Mouse (Mus musculus) 416B (cell line): Measurements from ENCODE around the gene Pyroxd1.
"Not testable (repeated sequence)": the region's sequence is repeated elsewhere in the genome, so short reads cannot be mapped to it uniquely, and the experiment has no call there.

Source experiments
- DNase-seq: peaks from one replicate; pipeline ENCODE4 v3.0.0; 2011; ENCODE audit warnings: low read depth

Gene Pyroxd1

DNA sequence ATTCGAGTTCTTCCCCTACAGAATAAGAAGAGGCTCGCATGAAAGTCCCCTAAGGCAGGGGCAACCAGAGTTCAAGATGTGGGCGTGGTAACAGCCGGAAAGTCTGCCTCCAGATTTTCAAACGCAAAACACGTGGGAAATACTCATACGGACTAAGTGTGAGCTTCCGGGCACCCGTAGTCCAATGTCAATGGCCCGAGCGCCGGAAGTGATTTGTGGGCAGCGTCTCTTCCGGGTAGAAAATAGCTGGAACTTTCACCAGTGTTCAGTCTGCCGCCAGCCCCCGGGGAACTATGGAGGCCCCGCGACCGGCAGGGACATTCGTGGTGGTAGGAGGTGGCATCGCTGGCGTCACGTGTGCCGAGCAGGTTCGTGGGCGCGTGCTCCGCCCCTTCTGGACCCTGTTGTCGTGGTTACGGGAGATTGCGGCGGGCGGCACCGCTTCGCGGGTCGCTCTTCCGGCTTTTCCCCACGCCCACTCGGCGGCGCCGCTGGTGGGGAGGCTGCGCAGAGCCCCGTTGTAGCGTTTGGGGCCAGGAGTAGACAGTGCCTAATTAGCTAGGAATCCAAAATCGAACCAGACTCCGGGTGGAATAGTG lies at the start of gene Pyroxd1:
Gene Pyroxd1, plus strand, starts transcription at position 215 of the 599 bp plus-strand sequence.
- DNase-seq: peak; percentile 98

DNA sequence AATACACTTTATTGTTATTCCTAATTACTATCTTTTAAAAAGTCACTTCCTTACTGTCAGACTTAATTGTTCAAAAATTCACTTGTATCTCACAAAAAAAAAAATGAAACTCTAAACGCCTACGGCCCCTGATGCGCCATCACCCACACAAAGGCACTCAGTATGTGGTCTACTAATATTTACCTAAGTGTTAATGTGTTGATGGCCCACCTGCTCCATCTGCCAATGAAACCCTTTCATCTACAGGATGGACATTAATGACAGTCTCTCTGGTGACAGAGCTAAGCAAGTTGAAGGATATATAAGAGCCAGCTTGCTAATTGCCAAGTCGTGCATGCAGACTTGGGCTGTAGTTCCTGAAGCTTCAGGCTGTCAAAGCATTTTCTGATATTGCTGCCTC lies 47.4 kb upstream of the Pyroxd1 start, which contains the start of gene Iapp:
Gene Iapp, plus strand, starts transcription at position 326 of the 400 bp plus-strand sequence.
- DNase-seq: no peak

DNA sequence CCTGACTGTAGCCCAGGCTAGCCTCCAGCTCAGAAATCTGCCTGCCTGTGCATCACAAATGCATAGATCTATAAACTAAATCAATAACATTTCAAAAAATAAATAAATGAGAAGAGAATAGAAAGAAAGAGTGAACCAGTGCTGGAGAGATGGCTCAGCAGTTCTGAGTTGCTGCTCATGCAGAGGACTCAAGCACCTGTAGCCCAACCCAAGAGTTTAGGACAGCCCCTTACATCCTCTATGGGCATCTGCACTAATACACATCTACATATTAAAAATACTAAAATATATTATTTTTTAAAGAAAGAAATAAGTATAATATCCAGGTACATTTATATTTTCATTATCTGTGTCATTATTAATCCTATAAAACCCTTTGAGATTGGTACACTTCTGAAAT lies 40.4 kb upstream of the Pyroxd1 start:
- DNase-seq: no peak

DNA sequence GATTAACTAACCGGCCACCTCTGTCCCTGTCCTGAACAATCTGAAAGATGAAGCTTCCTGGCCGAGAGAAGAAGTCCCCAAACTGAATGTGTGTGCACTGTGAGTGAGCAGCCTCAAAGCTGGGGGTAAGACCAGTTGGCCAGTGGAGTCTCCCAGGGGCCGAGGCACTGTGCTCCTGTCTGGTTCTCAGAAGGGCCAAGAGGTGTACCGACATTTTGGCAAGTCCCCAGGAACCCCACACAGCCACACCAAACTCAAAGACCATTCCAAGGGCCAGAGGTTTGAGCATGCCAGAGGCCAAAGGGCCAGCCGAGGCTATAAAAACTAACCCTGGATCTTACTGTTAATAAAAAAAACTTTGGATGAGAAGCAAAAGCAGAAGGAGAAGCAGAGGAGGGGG lies 31.2 kb upstream of the Pyroxd1 start:
- no peak for DNase-seq

DNA sequence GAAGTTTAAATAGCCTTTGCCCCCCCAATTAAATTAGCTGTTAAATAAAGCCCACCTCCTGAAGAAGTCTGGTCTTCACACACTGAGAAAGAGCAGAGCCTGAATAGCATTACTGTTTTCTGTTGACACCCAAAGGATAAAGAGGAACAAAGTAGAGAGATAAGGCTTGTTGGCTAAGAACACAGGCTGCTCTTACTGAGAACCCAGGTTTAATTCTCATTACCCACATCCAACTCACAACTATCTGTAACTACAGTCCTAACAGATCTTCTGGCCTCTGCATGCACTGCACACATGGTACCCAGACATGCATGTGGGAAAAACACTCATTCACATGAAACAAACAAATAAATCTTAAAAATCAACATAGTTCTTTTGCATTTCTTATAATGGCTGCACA lies 28.3 kb upstream of the Pyroxd1 start:
- DNase-seq: no peak

DNA sequence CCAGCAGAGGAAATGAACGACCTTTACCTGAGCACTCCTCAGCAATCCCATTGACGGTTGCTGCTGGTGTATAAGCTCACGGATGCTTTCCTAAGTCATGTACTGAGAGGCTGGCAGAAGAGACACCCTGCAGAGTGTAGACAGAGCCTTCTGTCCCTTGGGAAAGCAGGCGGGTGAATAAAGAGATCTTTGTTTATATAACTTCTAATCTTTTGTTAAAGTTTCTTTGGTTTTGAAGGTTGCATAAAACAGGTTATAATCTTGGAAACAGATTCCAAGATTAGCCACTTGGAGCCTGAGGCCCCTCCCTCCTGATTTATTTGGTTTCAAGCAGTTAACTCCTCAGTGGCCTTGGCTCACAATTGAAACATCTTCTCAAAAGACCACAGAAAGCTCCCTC lies 22.6 kb upstream of the Pyroxd1 start, which contains the start of gene Slco1a5:
Gene Slco1a5, minus strand, starts transcription at position 101 of the 400 bp plus-strand sequence.
- DNase-seq: no peak

DNA sequence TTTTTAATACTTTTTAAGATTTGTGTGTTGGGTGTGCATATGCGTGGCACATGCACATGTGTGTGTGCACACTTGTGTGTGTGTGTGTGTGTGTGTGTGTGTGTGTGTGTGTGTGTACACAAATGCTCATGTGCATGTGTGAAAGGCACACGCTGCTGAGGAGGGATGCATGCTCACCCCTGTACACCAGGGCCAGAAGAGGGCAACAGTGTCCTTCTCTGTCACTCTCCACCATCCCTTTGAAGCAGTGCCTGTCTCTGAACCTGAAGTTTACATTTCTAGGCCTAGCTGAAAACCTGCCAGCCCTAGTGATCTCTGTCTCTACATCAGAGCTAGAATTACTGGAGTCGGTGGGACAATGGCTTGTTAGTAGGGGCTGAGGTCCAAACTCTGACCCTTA lies 18.9 kb upstream of the Pyroxd1 start:
- no peak for DNase-seq

DNA sequence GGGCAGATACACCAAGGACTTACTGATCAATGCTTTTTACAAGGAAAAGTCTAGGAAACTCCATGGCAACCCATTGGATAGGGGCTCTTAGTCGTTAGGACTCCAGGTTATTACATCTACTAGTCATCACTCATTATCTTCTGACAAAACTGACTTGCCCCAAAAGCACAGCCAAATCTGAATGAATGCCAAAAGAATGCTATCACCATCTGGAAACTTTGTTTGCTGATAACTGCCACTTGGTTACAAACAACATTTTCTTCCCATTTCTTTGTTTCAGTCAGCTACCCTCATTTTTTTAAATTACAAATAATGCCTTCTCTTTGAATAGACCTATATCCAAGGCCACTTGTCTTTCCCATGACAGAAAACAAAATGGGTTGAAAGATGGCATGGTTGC lies 16.3 kb upstream of the Pyroxd1 start:
- DNase-seq: no peak

DNA sequence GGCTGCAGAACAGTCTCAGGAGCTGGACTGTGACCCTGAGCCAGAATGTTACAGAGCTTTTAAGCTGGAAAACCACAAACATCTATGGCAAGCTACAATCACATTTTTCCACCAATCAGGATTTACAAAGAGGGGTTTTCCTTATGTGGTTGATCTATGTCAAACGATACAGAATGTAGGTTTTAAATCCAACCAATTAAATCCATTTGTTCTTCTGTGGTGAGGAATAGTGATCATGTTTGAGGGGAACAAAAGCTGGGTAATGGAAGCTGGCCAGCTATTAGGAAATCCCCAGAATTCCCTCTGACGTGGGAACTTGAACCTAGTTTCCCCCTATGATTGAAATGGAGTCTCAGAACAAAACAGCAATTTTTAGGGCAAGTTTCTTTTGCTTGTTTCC lies 6.5 kb upstream of the Pyroxd1 start:
- no peak for DNase-seq

DNA sequence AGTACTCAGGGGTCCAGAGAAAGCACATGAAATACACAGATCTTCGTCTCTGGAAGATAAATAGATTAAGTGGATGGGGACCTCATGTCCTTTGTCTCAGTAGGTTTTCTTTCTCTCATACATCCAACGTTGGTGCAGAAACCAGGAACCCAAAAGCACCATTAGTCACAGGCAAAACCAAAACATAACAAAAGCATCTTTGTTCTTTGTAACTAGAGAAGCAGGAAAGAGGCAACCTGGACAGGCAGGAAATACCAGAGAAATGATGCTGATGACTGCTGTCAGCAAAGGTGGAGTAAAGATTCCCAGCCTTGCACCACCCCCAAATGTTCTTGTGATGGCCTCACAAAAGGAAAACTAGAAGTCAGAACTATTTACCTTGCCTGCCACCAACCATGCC lies 5.9 kb upstream of the Pyroxd1 start:
- no peak for DNase-seq

DNA sequence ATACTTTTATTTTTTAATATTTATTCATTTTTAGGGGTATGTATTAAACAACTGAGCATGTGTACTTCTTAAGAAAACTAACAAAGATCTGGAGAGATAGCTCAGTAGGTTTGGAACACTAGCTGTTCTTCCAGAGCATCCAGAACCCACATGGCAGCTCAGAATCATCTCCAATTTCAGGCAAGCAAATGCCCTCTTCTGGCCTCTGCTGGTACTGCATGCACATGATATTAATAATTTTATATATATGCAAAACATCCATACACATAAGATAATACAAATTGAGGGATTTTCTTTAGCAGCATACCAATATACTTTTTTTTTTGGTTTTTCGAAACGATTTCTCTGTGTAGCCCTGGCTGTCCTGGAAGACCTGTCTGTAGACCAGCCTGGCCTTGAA lies 1.9 kb upstream of the Pyroxd1 start:
- DNase-seq: peak; percentile 80

DNA sequence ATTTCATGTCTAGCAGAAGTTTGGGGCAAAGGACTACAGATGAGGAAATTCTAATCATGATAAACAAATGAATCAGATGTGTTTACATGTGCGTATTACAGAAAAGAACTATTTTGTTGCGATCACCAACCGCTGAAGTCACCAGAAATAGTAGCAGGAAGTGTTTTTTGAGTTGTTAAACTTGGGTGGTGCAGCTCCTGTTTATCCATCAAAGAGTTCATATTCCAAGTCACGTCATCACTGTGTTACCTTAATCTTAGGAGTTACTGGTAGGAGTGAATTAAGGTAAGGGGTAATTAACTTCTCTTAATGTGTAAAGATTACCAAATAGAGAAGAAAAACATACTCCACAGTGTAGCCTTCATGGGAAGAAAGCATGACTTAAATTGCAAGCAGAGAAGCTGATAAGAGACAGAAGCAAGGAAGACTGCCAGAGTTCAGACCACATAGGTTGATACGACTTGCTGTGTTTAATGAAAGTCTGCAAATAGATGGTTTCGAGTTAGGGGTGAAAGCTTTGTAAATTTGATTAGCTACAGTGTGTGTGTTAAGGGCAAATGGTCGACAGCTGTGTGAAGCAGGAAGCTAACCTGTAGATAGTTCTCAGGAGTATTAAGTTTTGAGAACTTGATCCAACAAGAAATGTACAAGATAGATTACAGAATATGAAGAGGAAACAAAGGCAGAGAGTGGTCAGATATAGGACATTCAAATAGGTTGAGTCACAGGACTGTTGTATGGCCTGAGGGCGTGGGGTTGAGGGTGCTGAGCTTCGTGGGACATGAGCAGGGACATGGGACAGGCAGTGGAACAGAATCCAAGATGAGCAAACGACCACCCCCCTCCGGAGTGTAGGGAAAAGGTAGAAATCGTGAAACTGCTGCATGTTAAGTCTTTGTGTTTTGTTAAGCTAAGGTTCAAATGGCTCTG lies 992 bp downstream of the Pyroxd1 start:
- DNase-seq: peak; percentile 52

DNA sequence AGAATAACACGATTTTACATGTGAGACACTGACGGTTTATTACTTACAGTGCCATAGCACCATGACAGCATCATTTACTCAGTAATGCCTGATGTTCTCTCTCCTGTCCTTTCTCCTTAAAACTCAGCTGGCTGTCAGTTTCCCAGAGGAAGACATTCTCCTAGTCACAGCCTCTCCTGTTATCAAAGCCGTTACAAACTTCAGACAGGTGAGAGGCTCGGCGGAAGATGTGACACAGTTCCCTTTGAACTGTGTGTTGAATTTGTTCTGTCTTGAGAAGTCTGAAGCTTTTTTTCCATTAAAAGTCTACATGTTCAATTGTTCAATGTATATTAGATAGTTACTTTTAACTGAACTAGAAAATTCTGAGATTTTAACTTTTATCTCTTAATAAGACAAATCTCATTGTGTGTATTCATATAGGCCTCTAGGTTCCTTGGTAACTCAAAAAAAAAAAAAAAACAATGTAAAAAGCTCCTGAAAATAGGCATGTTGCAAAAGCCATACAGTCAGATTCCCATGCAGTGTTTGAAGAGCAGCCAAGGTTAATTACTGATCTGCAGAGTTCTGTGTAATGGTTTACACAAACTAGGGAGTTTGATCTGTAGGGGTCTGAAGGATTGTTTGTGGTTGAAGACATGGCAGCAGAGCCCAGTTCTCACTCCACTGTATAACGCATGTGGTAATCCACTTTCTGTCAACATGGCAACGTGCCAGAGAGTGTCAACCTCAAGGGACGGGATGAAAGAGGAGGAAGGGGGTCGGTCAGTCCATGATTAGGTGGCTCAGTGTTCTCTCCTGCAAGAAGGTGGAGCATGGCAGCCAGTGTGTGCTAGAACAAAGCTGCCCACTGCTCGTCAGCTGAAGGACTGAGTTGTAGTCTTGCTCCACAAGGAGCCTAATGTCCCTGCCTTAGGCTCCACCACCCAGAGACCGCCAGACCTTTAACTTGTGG lies 2.3 kb downstream of the Pyroxd1 start:
- peak; percentile 33 for DNase-seq

DNA sequence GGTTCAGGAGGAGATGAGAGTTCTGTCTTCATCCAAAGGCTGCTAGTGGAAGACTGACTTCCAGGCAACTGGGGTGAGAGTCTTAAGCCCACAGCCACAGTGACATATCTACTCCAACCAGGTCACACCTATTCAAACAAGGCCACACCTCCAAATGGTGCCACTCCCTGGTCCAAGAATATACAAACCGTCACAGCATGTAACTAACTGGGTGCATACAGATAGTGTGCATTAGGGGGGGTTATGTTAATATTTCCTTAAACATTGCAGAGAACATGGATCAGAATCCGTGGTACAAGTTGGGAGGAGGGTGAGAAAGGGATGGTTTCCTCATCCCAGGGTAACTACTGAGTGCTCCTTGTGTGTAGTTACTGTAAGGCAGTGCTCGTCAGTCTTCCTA lies 6.6 kb downstream of the Pyroxd1 start:
- DNase-seq: not testable (repeated sequence)

DNA sequence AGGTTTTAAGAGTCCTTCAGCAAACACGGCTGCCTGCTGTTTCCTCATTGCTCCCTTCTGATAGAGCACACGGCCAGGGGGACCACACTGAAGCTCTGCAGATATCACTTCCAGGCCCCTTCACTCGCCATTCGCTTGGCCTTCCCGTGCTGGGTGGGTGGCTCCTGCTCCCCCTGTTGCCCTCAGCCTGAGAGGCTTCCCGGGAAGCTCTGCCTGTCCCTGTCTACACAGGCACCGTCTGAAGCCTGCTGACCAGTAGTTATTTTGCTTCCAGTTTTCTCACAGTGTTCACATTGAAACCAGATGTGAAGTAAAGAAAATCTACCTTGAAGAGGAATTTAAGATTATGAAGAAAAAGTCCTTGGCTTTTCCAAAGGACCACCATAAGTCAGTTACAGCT lies 11.7 kb downstream of the Pyroxd1 start:
- DNase-seq: no peak

DNA sequence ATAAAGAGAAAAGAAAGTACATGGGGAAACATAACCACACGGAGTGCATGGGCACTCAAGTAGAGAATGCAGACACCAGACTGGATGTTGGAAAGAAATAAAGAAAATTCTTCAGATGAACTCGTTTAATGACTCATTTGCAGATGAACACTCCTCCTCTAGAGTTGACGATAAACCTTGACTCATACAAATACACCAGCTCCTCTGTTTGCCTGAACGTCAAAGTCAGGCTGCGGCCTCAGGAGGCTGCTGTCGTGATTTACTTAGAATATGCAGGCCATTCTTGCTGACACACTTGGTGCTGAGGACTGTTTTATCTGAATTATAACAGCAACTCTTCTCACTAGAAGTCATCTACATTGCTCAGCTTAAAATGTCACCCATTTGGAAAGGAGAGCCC lies 16.6 kb downstream of the Pyroxd1 start:
- DNase-seq: no peak

DNA sequence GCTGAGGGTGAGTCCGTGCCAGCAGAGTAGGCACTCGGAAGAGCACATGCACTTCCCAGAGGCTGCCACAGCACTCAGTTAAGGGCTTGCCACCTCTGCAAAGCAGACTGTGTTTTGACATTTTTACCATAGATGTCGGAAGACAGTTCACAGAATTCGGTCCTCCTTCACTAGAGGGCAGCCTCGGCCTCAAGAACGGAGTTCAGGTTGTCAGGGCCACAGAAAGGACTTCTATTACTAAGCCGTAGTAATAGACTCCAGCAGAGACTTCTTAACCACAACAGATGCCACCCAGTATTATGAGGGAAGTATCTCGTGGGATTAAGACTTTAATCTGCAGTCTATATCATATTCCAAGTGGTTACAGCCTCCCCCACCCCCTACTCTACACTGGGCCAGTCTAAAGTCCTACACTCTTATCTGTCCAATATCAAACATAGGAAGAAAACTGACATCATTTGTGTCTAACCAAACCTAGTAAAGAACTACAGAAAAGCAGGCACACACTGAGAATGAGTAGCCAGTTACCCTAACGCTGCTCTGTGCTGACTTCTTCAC lies 17.6 kb downstream of the Pyroxd1 start:
- DNase-seq: no peak

DNA sequence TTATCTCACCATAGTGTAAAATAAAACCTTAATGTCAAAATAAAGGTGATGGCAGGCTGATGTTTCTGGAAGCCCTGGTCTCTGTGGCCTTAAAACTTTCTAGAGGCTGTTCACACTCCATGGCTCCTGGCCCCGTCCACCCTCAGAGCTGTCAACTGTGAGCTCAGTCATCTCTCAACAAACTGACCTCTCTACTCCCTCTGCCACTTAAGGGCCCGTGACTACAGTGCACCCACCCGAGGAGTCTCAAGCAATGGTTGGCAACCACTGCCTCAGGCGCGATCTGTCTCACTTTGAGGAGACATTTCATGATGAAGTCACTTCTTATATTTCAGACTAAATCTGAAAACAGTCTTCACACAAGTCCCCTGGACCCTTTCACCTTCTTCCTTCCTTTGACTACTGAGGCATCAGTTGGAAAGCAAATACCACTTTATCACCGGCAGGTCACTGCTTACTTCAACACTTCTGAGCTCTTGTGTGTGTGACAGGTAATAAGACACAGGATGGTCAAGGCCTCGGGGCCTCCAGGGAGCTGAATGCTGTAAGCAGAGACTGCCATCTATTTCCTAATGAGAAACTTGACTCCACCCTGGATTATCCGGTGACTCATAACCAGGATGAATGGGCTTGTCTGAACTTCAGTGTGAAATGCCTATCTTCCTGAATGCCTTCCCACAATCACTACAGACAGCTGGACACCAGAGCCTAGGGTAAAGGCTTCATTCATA lies 20.5 kb downstream of the Pyroxd1 start:
- DNase-seq: no peak

DNA sequence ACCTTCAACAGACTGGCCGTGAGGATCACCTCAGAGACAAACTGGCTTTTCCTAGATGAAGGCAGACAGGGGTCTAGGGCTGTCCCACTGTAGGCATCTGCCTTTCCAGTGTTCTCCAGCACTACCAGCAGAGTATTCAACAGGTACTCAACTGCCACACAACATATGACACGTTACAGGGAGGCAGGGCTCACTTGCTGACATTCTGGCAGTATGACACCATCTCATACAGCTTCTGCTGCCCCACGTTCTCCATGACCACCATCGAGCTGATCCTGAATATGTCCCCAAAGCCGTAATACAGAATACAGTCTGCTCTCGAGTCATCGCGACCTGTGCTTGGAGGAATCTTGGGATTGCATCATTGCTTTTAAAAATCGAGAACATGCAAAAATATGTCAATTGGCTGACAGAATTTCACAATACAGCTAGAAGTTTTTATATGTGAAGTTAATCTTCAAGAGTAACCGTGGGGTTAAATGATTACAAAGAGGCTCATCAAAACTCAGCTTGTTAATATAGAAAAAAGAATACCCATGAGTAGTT lies 21.1 kb downstream of the Pyroxd1 start:
- no peak for DNase-seq

DNA sequence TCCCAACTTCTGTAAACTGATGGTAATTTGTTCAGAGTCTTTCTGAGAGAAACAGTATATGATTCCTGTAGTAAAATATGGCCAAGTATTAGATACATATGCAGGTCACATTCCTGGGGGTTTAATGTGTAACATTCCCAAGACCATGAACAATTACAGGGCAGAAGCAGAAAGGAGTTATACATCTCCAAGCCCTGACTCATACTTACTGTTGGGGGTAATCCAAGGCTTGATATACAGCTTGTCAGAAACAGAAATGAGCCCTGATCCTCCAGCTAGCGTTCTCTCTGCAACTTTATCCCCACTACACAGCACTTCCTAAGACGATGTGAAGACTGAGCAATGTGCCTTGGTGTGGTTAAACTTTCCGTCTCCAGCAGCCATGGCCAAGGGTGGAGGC lies 22.1 kb downstream of the Pyroxd1 start:
- no peak for DNase-seq

DNA sequence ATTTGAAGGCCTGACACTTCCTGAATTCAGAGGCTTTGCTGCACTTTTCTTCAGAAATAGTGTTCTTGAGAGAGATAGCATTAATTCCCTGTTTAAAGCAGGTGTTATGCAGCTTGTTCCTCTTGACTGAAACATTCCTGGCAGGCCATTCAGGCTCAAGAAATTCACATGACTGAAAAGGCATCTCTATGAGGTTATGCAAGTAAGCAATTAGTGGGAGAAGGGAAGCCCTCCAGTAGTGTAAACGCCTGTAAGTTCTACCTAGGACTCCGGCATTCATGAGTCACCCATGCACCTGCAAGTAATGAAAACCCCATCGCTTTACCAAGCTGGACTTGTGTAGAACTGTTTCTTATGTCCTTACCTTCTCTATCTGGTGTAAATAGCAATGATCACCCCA lies 24.1 kb downstream of the Pyroxd1 start:
- no peak for DNase-seq
